ENCODE assay signal across 31 mouse cellular contexts in the genomic region with DNA sequence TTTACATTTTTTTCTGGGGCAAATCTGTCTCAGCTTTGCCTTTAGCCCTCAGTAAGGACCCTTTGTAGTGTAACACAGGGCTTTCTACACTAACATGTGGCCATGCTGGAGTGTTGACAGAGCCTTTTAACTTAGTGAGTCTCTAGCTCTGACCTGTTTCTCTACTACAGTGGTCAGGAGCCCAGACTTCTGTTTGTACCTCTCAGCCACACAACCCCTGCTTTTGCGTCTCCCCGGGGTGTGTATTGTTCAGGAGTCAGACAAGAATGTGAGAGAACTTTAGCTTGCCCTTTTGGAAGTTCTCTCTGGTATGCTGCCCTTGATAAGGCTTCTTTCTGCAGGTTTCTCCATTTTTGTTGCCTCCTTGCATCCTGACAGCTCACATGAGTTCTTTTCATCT.
A peak's percentile ranks its signal among the peaks of the same experiment; 100 is the strongest.
DNase-seq lines count a peak whose midpoint lies in the region; ATAC-seq and TF ChIP-seq lines count a peak whose summit lies in the region.
"Had no signal": no experiment of that assay in that cellular context is flagged by ENCODE, and none has a peak within 500 bp of the region (broad histone marks: within the 10 kb centered on the region; RNA-seq: fewer than 3 reads in every experiment).

No protein-coding gene starts in this region.

- H3K27ac ChIP-seq in heart, embryonic 12.5 days (ENCODE audit: poor library complexity, severe bottlenecking), result peak overlapping the region; percentile 72
- H3K27ac ChIP-seq in heart, postnatal 0 days (ENCODE audit: low read depth), result peak overlapping the region; percentile 37; the same call in 1 of the 2 replicates
- no peak overlapping the region for H3K27ac ChIP-seq in lung, postnatal 0 days (ENCODE audit: low read length)
- H3K27ac ChIP-seq: embryonic facial prominence, embryonic 10.5 days; embryonic facial prominence, embryonic 15.5 days; forebrain, embryonic 12.5 days; hindbrain, embryonic 10.5 days; hindbrain, embryonic 15.5 days; kidney, postnatal 0 days; limb, embryonic 13.5 days; macrophage; midbrain, embryonic 13.5 days; neural tube, embryonic 13.5 days had no signal

- no peak for TF ChIP-seq EP300 in heart, postnatal 0 days (IDR thresholded peaks at IDR 0.05; ENCODE audit: low read depth)
- no peak for TF ChIP-seq EP300 in lung, postnatal 0 days (IDR thresholded peaks at IDR 0.05)

- H3K9me3 ChIP-seq in heart, embryonic 12.5 days (replicated peaks), result 0 out of 2 replicates have a peak, but pooled peaks cover 2% of the 10 kb centered on the region
- H3K9me3 ChIP-seq in heart, postnatal 0 days (replicated peaks; ENCODE audit: control insufficient read depth, low read length), result no peaks in the 10 kb centered on the region
- no peaks in the 10 kb centered on the region for H3K9me3 ChIP-seq in lung, postnatal 0 days (ENCODE audit: low read length)
- H3K9me3 ChIP-seq: embryonic facial prominence, embryonic 10.5 days; embryonic facial prominence, embryonic 15.5 days; forebrain, embryonic 12.5 days; hindbrain, embryonic 10.5 days; hindbrain, embryonic 15.5 days; limb, embryonic 13.5 days; midbrain, embryonic 13.5 days; neural tube, embryonic 13.5 days had no signal

- no peaks in the 10 kb centered on the region for H3K27me3 ChIP-seq in heart, embryonic 12.5 days (replicated peaks)
- H3K27me3 ChIP-seq in heart, postnatal 0 days (ENCODE audit: control insufficient read depth, insufficient read depth, low read length), result no peaks in the 10 kb centered on the region
- no peaks in the 10 kb centered on the region for H3K27me3 ChIP-seq in lung, postnatal 0 days (replicated peaks; ENCODE audit: insufficient read depth, low read length)
- H3K27me3 ChIP-seq: embryonic facial prominence, embryonic 15.5 days; forebrain, embryonic 12.5 days; hindbrain, embryonic 15.5 days; limb, embryonic 13.5 days; midbrain, embryonic 13.5 days; neural tube, embryonic 13.5 days had no signal

- no peak for TF ChIP-seq CTCF in heart, postnatal 0 days (IDR thresholded peaks at IDR 0.05; ENCODE audit: low read depth)
- no peak for TF ChIP-seq CTCF in lung, postnatal 0 days (IDR thresholded peaks at IDR 0.05)

- no peak for DNase-seq in heart, postnatal 4 days
- DNase-seq in heart, postnatal 0 days (ENCODE audit: low spot score), result no peak
- no peak for DNase-seq in heart, adult 18-20 months
- DNase-seq in lung, postnatal 0 days (ENCODE audit: low spot score), result peak; percentile 29
- DNase-seq in lung, postnatal 10 days, result no peak
- DNase-seq in thymus, postnatal 10 days (ENCODE audit: low spot score in 2 of 2), result no peak
- DNase-seq: adrenal gland, adult 2 months; adrenal gland, postnatal 36 days; cerebellum, adult 18-20 months; cerebellum, postnatal 10 days; forebrain, postnatal 0 days; gastrocnemius, postnatal 10 days; kidney, adult 11 months; kidney, postnatal 4 days; thymus, adult 2 months; thymus, postnatal 4 days had no signal

- H3K36me3 ChIP-seq in heart, embryonic 12.5 days, result peaks cover 38% of the 10 kb centered on the region
- H3K36me3 ChIP-seq in heart, postnatal 0 days (replicated peaks; ENCODE audit: control insufficient read depth, insufficient read depth, low read length), result peaks cover 29% of the 10 kb centered on the region
- no peaks in the 10 kb centered on the region for H3K36me3 ChIP-seq in lung, postnatal 0 days (ENCODE audit: insufficient read depth, low read length)

- no peak overlapping the region for H3K4me2 ChIP-seq in heart, embryonic 12.5 days
- H3K4me2 ChIP-seq in heart, postnatal 0 days (ENCODE audit: low read depth, low read length), result no peak overlapping the region
- no peak overlapping the region for H3K4me2 ChIP-seq in lung, postnatal 0 days (replicated peaks; ENCODE audit: low read depth, low read length)
- H3K4me2 ChIP-seq: embryonic facial prominence, embryonic 15.5 days; forebrain, embryonic 12.5 days; hindbrain, embryonic 15.5 days; limb, embryonic 13.5 days; liver, embryonic 11.5 days; midbrain, embryonic 13.5 days; neural tube, embryonic 13.5 days had no signal

- no peak overlapping the region for H3K9ac ChIP-seq in heart, embryonic 12.5 days
- H3K9ac ChIP-seq in heart, postnatal 0 days (replicated peaks; ENCODE audit: low read depth, low read length), result no peak overlapping the region
- no peak overlapping the region for H3K9ac ChIP-seq in lung, postnatal 0 days (replicated peaks; ENCODE audit: low read depth)
- H3K9ac ChIP-seq: embryonic facial prominence, embryonic 15.5 days; forebrain, embryonic 12.5 days; forebrain, postnatal 0 days; hindbrain, embryonic 15.5 days; limb, embryonic 13.5 days; midbrain, embryonic 13.5 days; neural tube, embryonic 13.5 days had no signal

- H3K4me3 ChIP-seq in heart, embryonic 12.5 days, result no peak overlapping the region
- H3K4me3 ChIP-seq in heart, postnatal 0 days (ENCODE audit: low read depth, low read length), result no peak overlapping the region
- no peak overlapping the region for H3K4me3 ChIP-seq in lung, postnatal 0 days (ENCODE audit: low read depth, low read length)
- H3K4me3 ChIP-seq: embryonic facial prominence, embryonic 10.5 days; embryonic facial prominence, embryonic 15.5 days; forebrain, embryonic 12.5 days; hindbrain, embryonic 10.5 days; hindbrain, embryonic 15.5 days; limb, embryonic 13.5 days; midbrain, embryonic 13.5 days; neural tube, embryonic 13.5 days had no signal

- peaks cover 51% of the 10 kb centered on the region for H3K4me1 ChIP-seq in heart, embryonic 12.5 days (replicated peaks)
- peaks cover 11% of the 10 kb centered on the region for H3K4me1 ChIP-seq in heart, postnatal 0 days (ENCODE audit: control insufficient read depth, insufficient read depth)
- peaks cover 7% of the 10 kb centered on the region; the same call in 1 of the 2 replicates for H3K4me1 ChIP-seq in lung, postnatal 0 days (ENCODE audit: insufficient read depth, low read depth, low read length)
- H3K4me1 ChIP-seq: embryonic facial prominence, embryonic 10.5 days; embryonic facial prominence, embryonic 15.5 days; forebrain, embryonic 12.5 days; hindbrain, embryonic 10.5 days; midbrain, embryonic 13.5 days had no signal

- peak; percentile 34; the same call in 1 of the 2 replicates for ATAC-seq in heart, embryonic 12.5 days (ENCODE audit: insufficient number of reproducible peaks, low FRiP score)
- no peak for ATAC-seq in heart, postnatal 0 days (ENCODE audit: insufficient read depth, low read depth)
- peak; percentile 55 for ATAC-seq in lung, postnatal 0 days
- ATAC-seq: activated CD4-positive, CD25-positive, alpha-beta regulatory T cell, adult 4 months; CD4-positive, CD25-positive, alpha-beta regulatory T cell, adult 4 months; forebrain, postnatal 0 days; inflammation-experienced regulatory T-cells, adult 6 months; midbrain, embryonic 13.5 days had no signal

- 15% methylated on average over 2 of the region's 2 CpGs for WGBS in heart, embryonic 12.5 days
- 25% methylated on average over 2 of the region's 2 CpGs for WGBS in heart, postnatal 0 days
- 49% methylated on average over 2 of the region's 2 CpGs for WGBS in lung, postnatal 0 days
